Mouse (Mus musculus): ENCODE results near the gene Spop.

Spop gene

DNA sequence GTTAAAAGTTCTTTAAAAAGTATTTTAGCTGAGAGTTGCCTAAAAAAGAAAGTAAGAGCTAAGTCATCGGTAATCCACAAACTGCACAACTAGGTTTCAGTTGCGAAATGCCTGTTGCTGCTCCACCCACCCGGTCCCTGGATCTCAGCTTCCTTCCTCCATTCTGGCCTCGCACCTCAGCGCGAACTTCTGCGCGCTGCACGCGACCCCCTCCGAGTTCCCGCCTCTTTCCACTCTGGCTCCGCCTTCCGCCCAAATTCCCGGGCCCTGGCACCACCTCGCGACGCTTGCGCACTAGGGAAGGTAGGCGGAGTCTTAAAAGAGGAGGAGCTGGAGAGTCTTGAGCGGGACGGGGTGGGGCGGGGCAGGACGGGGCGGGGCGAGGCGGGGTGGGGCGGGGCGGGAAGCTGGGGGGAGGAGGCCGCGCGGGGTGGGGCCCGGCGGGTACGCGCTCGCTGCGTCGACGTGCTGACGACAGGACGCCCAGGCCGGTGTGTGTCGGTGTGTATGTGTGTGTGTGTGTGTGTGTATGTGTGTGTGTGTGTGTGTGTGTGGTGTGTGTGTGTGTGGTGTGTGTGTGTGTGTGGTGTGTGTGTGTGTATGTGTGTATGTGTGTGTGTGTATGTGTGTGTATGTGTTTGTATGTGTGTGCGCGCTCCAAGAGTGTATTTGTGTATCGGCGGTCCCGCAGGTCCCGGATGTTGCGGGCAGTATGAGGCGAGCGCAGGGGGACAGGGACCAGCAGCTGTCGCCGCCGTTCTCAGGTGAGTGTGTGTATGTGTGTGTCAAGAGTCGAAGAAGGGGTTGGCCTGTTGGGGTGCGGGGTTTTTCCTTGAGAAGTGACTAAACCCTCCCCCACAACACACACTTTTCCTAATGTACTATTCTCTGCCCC is at the start of gene Spop:
Gene Spop, plus strand, starts transcription at position 440 of the 895 bp plus-strand sequence.
- DNase-seq = peak; percentile 86

DNA sequence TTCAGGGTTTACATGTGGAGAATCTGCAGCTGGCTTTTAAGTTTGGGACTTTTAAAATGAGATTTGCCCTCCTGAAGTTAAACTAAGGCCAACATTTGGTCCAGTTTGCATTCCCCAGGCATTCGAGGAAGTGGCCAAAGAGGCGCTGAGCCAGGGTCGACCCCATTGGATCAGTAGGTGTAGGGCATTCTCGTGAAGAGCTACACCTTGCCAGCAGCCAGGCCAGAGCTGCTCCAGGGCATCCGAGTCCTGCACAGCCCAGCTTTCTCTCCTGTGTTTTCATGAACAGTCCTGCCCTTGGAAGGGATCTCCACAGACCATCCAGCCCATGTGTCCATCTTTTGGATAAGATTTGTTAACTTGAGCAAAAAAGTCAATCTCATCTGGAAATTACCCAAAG is 49.5 kb upstream of the Spop start:
- no peak for DNase-seq

DNA sequence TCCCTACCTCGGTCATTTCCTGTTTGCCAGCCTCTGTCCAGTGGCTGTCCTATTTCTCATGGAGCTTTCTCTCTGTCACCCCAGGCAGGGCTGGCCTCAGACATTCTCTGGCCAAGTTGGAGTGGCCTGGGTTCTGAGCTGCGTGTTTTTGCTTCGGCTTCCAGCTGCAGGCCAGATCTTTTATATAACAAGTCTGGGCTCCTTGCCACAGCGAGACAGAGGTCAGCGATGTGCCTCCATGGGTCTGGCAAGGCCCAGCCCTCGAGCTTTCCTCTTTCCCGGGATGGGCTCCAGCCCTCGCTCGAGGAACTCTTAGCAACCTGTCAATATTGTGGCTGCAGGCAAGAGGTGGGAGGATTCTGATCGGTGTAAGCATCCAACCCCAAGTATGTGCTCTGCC is 48.3 kb upstream of the Spop start:
- peak; percentile 44 for DNase-seq

DNA sequence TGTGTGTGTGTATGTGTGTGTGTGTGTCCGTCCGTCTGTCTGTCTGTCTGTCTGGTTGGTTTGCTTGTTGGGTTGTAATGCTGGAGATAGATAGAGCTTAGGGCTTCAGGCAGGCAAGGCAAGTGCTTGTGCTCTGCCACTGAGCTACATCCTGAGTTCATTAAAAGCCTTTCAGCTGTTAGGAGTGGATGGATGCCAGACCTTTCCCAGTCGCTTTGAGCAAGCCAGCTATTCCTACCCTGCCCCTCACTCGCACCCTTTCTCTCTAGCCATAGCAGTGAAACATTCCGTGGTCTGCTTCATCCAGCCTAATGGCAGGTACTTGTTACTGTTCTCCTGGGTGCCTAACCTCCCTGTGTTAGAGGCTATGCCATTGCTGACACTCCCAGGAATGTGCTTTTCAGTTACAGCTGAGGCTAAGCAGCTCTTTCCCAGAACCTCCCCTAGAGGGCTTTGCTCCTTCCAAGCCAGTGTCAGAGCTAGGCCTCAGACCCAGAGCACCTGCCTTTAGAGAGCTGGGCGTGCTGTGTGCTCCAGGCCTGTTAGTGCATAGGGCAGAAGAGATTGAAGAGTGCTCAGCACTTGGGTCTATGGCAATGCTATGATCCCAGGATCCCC is 47.5 kb upstream of the Spop start:
- DNase-seq = no peak

DNA sequence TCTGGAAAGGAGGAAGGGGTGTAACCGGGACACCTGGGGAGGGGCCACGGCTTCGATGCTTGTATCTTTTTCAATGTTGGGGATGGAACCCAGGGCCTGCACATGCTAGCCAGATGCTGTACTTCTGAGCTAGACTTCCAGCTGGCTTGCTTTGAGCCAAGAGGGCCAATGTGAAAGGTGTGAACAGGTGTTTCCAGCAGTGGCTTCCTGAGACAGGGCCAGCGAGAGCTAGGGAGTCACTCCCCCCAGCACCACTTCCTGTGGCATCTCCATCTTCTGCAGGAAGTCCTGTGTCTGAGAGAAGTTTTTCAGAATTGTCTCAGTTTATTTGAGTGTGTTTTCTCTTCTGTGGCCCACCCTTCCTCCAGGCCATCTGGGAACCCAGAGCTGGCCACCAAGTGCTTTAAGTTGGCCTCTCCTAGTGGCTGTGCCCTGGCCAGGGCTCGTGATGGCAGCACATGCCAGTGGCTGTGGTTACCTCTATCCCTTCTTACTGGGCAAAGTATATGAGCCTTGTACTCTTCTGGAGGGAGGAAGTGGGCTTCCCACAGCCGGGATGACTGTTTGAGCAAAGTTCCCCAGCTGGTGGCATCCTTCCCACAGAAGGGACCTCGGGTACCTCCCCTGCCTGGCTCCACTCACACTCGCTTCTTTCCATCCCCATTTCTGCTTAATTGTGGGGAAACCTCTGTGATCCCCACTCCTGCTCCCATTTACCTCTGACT is 46.7 kb upstream of the Spop start:
- DNase-seq = no peak

DNA sequence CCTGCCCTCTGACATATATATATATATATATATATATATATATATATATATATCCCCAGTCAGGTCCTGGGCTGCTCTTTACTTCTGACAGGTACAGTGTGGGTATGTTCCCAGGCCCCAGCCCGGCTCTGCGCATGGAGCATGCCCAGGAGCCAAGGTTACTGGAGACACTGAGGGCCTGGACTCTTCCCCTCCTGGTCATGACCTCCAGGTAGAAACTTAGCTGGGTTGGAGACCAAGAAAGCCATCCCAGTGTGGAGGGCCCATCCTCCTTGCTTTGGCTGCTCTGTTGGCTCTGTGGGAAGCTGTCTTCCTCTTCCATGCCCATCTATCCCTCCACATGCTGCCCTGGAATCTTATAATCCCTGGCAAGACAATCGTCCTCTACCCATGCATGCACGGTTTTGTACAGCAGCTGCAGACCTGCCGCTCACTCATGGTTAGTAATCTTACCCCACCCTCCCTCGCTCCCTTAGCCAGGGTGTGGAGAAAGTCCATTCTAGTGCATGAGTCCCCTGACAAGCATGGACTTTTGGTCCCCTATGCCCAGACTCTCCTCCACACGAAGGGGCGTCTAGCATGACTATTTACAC is 45.6 kb upstream of the Spop start:
- DNase-seq = no peak

DNA sequence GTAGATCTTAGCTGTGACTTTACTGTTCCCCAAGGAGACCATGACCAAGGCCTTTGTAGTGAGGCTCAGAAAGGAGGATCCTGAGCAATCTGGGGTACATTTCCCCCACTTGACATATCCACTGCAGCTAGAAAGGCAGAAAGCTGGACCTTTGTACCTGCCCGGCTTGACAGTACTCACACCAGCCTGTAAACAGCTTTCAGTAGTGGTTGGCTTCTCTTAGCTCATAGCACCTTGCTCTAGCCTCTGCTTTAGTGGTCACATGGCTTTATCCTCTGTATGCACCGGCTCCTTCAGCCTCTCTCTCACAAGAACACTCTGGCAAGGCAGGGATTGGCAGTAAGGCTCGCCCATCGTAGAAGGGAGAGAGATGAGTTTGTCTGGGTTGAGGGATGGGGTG is 45.0 kb upstream of the Spop start:
- no peak for DNase-seq

DNA sequence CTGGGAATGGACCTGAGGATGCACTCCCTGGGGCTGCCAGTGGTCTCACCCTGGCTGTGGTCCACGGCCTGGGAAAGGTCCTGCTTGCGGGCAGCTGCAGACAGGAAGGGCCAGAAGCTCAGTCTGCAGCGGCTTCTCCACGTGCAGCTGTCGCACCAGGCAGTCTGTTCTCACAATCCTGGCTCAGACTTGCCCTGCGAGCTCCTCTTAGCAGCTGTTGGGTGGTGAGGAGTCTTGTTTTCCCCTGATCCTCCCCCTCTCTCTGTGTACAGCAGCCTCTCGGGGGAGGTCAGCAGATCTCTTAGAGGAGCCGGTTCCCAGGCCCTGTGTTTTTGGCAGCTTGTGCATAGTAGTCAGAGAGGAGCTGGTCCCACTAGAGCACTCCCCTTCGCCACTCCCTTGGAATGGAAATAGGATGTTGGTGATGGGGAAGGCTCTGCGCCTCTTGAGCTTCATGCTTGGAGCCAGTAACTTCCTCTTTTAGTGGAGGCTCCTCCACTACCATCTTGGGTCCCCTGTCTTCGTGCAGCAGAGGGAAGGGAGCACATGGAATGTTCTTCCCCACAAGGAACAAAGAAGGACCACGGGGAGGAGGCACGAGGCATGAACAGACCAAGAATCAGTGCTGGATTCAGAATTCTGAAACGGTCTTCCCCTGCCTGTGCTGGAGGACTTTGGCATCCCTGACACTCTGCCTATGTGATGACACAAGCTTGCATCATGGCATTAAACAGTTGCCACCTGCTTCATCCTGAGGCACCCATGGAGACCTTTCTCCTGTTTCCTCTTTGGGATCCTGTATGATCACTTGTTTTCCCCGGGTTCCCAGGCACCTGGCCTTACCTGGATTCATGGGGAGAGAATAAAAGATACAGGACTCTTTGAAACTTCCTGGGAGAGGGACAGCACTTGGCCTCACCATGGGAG is 43.7 kb upstream of the Spop start:
- no peak for DNase-seq

DNA sequence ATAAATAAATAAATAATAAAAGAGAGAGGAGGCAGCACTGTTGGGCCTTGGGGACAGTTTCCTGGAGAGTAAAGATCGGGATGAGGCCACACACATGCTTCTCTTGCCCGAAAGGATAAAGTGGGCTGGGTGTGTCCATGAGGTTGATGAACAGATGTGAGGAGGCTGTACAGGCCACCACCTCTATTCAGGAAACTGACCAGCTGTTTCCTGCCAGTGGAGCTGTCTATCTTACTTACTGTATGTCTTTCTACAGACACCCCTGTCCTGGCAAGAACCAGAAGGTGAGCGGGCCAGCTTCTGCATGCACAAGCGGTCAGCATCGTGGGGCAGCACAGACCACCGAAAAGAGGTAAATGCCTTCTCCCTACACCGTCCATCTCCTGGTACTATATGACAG is 42.7 kb upstream of the Spop start:
- no peak for DNase-seq

DNA sequence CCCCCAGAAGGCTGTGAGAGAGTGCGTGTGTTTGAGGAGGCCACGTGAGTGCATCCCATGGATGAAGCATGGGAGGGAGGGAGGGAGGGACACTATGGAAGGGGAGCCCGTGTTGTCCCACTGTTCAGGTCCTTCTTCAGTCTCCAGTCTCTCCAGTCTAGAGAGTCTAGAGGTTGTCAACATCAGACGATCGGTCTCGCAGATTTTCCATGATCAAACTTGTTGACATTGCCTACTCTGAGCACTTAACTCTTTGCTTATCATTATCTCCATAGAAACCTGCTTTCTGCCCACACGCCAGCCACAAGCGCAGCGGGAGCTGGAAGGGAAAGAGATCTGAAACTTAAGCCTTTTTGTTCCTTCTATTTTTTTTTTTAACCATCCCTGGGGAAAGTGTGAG is 35.0 kb upstream of the Spop start:
- no peak for DNase-seq

DNA sequence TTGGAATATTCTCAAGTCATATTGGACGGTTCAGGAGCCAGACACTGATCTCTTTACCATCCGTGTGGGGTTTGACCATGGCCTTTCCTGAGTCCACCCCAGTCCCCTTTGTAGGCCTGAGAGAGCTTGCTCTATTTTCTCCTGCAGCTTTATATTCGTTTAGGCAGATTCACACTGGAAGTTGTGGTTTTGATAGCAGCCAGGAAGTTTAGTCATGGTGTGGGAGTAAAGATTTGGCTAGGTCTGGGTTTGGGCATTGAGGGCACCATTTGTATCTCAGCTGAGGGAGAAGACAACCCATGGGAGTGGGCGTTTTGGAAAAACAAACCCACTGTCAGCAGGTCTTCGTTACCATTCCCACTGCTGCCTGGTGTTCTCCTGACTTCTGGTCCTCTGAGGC is 34.3 kb upstream of the Spop start:
- no peak for DNase-seq

DNA sequence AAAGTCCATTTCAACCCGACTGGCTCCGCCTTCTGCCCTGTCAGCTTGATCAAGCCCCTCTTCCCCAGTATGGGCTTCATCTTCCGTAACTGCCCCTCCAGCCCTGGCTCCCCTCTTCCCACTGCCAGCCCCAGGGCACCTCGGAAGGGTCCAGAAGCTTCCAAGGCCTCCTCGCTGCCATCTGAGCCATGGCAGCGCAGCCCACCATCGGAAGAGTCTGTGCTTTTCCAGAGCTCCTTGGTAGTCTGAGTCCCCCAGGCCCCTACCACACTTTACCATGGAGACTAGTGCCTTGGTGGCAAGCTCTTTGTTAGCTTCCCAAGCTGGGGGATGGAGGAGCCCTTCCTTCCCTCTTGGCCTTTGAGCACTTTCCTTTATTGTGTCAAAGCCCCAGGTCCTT is 33.2 kb upstream of the Spop start:
- DNase-seq = no peak

DNA sequence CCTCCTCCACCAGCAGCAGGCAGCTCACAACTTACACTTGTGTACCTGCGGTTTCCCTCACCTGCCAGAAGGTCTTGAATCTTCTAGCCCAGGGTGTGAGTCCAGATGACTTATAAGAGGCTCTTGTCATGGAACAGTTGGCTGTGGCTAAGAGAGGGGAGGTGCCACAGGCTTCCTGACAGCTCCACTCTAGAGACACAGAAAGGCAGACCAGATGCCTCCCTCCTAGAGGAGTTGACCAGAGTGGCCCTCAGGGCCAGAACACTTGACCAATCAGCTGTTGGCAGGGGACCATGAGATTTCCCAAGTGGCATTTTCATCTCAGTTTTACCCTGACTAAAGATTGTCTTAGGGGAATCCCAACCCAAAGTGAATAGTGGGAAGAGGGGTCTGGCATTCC is 32.7 kb upstream of the Spop start:
- DNase-seq = no peak

DNA sequence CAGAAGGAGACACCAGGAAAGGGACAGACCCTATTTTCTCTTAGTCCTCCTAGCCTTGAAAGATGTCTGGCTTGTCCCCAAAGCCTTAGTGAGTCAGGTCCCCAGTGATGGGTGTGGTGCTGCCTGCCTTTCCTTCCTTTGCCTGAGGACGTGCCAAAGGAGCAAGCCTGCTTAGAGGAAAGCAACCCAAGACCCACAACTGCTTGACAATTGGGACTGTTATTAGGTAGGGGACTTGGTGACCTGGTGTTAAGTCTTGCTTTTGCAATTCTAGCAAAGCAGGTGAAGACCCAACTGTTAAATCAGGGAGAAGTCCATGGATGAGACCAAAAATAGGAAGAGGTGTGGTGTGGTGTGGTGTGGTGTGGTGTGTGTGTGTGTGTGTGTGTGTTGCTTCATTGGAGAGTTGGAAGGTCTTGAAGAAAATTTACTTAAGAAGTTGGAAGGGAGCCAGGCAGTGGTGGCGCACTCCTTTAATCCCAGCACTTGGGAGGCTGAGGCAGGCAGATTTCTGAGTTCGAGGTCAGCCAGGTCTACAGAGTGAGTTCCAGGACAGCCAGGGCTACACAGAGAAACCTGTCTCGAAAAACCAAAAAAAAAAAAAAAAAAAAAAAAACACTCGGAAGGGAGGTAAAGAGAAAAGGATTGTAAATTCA is 30.4 kb upstream of the Spop start:
- DNase-seq = no peak

DNA sequence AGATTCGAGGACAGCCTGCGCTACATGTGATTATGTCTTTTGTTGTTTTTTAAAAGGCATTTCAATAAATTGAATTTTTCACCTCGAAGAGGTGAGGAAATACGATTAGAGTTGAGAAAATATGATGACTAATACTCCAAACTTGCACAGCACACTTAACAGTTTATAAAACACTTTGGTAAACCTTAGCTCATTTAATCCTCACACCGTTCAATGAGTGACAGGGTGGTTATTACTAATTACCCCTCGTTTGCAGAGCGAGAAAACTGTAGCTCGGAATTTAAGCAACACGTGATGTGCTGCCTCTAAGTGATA is 29.9 kb upstream of the Spop start:
- no peak for DNase-seq

DNA sequence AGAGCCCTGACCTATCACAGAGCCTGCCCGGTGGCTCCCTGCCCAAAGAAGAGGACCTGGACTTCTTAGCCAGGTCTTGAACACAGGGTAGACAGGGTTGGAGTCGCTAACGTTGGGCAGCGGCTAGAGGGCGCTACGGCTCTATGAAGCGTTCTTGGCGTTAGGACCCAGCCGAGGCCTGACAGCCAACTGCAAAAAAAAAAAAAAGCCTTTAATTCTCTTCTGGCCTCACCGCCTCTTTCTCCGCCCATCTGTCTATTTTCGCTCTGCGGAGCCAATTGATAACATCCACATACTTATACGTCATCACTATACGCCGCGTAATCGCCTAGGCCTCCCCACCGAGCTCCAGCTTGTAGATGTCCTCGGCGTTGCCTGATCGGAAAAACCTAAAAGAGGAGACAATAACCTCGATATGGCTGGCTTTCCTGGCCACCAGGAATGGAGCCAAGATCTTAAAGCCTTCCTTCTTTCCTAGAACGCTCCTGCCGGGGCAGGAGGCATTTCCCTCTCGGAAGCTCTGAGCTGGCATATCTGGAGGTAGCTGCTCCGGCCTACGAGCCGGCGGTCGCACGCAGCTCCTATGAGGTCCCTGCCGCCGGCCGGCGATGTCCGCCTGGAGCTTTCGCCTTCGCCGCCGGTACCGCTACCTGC is 29.4 kb upstream of the Spop start, which contains the start of gene Slc35b1:
Gene Slc35b1, plus strand, starts transcription at position 374 of the 654 bp plus-strand sequence.
- DNase-seq = peak; percentile 91

DNA sequence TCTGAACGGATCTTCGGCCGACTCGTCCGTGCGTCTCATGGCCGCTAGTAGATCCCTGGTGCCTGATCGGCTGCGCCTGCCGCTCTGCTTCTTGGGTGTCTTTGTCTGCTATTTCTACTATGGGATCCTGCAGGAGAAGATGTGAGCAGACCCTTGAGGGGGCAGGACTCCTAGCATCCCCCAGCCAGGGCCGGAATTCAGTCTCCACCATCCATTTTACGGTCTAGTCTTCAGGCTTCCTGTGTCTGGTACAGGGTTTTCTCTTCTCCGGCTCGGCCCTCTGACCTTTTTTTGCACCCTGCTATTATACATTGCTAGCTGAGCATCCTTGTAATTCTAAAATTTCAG is 28.9 kb upstream of the Spop start:
- DNase-seq = no peak

DNA sequence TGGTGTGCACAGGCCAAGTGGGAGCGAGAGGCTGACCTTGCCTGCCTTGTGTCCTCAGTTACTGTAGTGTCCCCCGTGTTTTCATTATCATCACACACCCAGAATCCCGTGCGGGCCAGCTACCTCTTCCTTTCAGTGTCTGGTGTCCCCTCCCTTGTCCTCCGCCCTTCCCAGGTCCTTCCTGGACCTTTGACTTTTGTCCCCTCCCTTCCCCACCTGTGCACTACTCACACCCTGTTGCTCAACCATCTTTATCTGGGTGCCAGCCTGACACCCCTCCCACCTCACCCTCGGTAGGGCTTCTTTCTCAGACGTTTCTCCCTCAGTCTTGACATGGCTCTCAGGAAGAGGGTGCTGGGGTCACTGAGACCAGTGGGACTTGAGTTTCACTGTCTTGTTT is 26.5 kb upstream of the Spop start:
- no peak for DNase-seq

DNA sequence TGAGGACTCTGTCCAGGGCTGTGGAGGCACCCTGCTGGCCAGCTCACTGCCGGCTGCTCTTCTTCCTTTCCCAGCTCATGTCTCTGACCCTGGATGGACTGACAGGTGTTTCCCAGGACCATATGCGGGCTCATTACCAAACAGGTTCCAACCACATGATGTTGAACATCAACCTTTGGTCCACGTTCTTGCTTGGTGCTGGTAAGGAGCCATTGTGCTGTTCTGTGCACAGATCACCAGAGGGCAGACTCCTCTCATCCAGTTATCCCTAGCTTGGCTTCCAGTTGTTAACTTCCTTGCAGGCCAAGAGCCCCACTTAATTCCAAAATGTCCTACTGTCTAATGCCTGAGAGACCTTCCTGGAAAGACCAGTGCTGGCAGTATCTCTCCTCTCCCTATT is 24.9 kb upstream of the Spop start:
- DNase-seq = no peak

DNA sequence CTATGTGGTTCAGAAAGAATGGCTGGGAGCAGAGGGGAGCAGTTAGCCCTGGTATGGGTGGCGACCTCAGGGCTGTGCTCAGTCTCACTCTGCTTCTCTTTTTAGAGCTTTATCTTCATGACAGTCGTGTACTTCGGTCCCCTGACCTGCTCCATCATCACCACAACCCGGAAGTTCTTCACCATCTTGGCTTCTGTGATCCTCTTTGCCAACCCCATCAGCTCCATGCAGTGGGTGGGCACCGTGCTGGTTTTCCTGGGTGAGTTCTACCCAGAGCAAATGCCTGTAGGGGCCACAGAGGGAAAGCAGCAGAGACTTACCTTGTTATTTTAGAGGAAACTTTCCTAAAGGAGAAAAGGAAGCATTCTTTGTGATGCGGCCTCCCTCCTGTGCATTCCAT is 23.5 kb upstream of the Spop start:
- DNase-seq = no peak

DNA sequence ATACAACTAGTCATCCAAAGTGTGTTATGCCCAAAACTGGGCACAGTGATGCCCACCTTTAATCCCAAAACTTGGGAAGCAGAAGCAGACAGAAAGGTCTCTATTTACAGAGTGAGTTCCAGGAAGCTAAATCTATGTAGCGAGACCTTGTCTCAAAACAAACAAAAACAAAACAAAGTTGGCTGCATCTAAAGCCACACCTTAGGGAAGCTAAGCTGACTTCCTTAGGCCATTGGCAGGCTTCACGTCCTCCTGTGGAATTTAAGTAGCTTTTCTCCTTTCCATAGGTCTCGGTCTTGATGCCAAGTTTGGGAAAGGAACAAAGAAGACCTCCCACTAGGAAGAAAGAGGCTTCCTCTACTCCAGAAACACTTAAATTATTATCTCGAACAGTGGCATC is 22.7 kb upstream of the Spop start:
- DNase-seq = no peak

DNA sequence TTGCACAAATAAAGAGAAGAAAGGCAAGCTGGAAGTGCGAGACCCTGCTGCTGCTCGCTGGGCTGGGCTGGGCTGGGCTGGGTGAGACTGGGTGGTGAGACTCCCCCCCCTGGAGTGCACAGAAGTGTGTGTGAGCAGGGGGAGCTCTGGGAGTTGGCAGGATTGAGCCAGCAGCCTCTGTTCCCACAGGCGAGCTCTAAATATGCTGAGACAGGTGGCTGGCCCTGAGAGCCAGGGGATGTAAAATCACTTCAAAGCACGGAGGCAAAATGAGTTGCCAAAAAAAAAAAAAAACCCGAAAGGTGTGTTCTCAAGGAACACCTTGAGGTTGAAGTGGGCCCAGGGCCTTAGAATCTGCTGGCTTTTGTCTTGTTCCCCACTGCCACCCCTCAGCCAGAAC is 22.1 kb upstream of the Spop start:
- peak; percentile 47 for DNase-seq
